Mouse (Mus musculus) lung, adult 2 months (tissue): ENCODE data around the gene Tdp1.

Experiments used
- CTCF ChIP-seq: fragments of 200-500 bp; IDR thresholded peaks from 2 replicates; pipeline ENCODE4 v1.5.1; 2011; ENCODE audit warnings: mild to moderate bottlenecking, low read length, control low read depth; ENCODE audit not compliant: insufficient read depth
- POLR2A ChIP-seq: fragments of 200-500 bp; IDR thresholded peaks from 2 replicates; pipeline ENCODE4 v1.6.1; 2011; ENCODE audit warnings: low read depth, mild to moderate bottlenecking, control low read depth, low read length, borderline replicate concordance; ENCODE audit errors: extremely low read depth

- TF ChIP-seq CTCF (no peak), POLR2A (no peak)
Observed at GRCm38 (mm10) chr12:99859391-99860100, 24.8 kb upstream of the Tdp1 start.
